Mouse (Mus musculus): Measurements from ENCODE around the gene Ttyh3. TPM values are rescaled to one million over a fixed set of nuclear protein-coding genes. Genes with fewer than 3 reads are reported as not detected.

The Ttyh3 gene
- polyA plus RNA-seq, 1 experiment, result 302 TPM

DNA sequence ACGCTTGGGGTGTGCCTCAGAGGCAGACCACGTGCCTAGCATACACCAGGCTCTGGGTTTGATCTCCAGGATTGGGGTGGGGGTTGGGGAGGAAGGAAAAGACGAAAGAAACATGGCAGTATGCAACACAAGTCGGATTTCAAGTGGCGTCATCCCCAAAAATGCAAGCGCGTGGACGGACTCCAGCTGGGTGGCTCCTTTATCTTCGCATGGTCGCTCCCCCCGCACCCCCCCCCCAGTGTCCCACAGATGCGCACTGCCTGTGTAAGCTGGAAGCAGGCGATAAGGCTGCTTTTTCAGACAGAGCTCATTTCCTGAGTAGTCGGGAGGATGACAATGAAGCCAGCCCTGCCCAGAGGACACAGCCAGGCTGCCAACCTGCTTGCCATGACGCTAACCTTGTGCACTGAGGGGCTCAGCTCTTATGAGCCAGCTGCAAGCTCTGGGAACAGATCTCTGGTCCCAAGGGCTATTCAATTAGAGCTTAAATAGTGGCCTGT lies 4.1 kb downstream of the Ttyh3 start:
- peak; percentile 78; the same call in 2 of the 3 replicates for TF ChIP-seq GATA1 (IDR thresholded peaks at IDR 0.05; ENCODE audit: borderline replicate concordance, low read length)
- TF ChIP-seq FLI1 (IDR thresholded peaks at IDR 0.05; ENCODE audit: low read length), result no peak
- no peaks in the 10 kb centered on the region for H3K27me3 ChIP-seq (replicated peaks)
- peaks cover 93% of the 10 kb centered on the region for H3K4me1 ChIP-seq
- no peaks in the 10 kb centered on the region for H3K9me3 ChIP-seq
- H3K4me3 ChIP-seq (replicated peaks), result peak overlapping the region; percentile 96
- peaks cover 61% of the 10 kb centered on the region for H3K36me3 ChIP-seq (replicated peaks; ENCODE audit: low read length)

DNA sequence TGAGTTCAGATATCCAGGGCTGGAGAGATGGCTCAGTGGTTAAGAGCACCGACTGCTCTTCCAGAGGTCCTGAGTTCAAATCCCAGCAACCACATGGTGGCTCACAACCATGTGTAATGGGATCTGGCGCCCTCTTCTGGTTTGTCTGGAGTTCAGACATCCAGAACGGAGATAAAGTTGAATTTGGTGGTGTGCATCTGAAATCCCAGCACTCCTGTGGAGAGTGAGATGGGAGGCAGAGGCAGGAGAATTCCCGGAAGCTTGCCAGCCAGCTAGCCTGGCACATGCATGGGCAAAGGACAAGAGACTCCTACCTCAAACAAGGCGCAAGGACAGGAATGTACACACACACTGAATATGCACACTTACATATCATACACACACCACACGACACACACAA lies 4.6 kb downstream of the Ttyh3 start:
- no peak for TF ChIP-seq GATA1 (IDR thresholded peaks at IDR 0.05; ENCODE audit: borderline replicate concordance, low read length)
- TF ChIP-seq FLI1 (IDR thresholded peaks at IDR 0.05; ENCODE audit: low read length), result no peak
- H3K4me3 ChIP-seq (replicated peaks), result peak overlapping the region; percentile 96

DNA sequence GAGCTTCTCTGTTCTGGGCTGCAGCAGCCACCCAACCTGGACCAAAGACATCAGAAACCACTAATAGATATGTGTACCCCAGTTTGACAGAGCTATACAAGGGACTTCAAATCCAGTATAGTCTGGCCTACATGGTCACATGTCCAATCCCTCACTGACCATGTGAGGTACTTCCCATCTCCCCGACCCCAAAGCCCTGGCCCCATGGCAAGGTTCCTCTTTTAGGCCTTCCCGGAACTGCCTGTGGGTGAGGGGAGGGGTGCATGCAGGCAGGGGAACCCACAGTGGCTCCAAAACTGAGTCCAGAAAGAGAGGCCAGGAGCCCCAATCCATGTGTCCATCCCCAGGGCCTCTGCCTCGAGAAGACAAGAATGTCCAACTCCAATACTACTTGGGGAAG lies 6.8 kb downstream of the Ttyh3 start:
- no peaks in the 10 kb centered on the region for H3K9me3 ChIP-seq
- H3K36me3 ChIP-seq (replicated peaks; ENCODE audit: low read length), result peaks cover 83% of the 10 kb centered on the region
- no peaks in the 10 kb centered on the region for H3K27me3 ChIP-seq (replicated peaks)
- peak overlapping the region; percentile 66 for H3K4me3 ChIP-seq (replicated peaks)
- no peak for TF ChIP-seq GATA1 (IDR thresholded peaks at IDR 0.05; ENCODE audit: borderline replicate concordance, low read length)
- TF ChIP-seq FLI1 (IDR thresholded peaks at IDR 0.05; ENCODE audit: low read length), result no peak
- H3K4me1 ChIP-seq, result peaks cover 97% of the 10 kb centered on the region

More for the DNA sequence above, 4.6 kb downstream of the Ttyh3 start:
- peaks cover 93% of the 10 kb centered on the region for H3K4me1 ChIP-seq
- no peaks in the 10 kb centered on the region for H3K9me3 ChIP-seq
- H3K27me3 ChIP-seq (replicated peaks), result no peaks in the 10 kb centered on the region
- H3K36me3 ChIP-seq (replicated peaks; ENCODE audit: low read length), result peaks cover 66% of the 10 kb centered on the region

DNA sequence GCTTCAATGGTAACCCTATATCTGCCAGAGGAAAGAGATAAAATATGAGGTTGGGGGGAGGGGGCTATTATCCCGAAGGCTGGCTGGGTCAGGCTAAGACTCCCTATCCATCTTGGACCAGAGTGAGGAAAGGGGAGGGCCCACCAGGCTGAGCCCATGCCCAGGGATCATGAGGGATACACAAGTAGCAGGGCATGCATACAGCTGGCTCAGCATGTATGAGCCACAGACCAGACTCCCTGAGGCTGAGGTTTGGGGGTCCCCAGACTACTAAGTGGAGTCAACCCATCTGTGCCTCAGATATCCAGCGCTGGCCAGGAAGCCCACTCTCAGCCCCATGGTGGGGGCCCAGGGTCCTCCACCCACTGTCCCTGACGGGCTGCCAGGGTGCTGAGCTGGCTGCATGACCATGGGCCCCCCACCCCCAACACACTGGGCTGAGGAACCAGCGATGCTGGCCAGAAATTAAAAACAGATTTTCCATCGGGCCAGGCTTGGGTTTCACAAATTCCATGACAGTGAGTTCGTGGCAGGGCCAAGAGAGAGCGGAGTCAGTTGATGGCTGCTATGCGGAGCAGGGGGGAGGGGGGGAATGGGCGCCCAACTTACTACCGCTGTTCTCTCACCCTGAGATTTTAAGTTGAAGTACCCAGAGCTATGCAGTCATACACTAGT lies 7.4 kb downstream of the Ttyh3 start:
- Histone ChIP-seq H3K27me3 (replicated peaks) (no peaks in the 10 kb centered on the region), H3K4me1 (peaks cover 96% of the 10 kb centered on the region), H3K4me3 (replicated peaks) (peak overlapping the region; percentile 76), H3K9me3 (no peaks in the 10 kb centered on the region), H3K36me3 (replicated peaks; ENCODE audit: low read length) (peaks cover 83% of the 10 kb centered on the region)
- no peak for TF ChIP-seq GATA1 (IDR thresholded peaks at IDR 0.05; ENCODE audit: borderline replicate concordance, low read length)
- no peak for TF ChIP-seq FLI1 (IDR thresholded peaks at IDR 0.05; ENCODE audit: low read length)

DNA sequence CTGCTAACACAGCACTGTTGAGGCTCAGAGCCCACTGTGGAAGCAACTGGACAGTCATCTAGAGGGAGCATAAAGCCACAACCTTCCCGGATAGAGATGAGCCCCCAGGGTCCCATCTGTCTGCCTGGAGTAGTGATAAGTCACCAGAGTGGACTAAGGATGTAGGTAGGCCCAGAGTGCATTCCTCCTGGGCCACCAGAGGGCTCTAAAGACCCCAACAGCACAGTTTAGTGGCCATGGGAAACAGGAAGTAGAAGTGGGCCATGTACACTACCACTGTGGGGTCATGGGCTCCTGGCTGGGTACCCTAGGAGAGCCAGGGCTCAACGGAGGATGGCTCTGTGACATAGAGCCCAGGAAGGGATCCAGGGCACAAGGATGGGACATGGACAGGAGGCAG lies 8.0 kb downstream of the Ttyh3 start:
- TF ChIP-seq GATA1 (IDR thresholded peaks at IDR 0.05; ENCODE audit: borderline replicate concordance, low read length) (no peak), FLI1 (IDR thresholded peaks at IDR 0.05; ENCODE audit: low read length) (no peak)
- peaks cover 91% of the 10 kb centered on the region for H3K4me1 ChIP-seq
- H3K27me3 ChIP-seq (replicated peaks), result no peaks in the 10 kb centered on the region
- H3K36me3 ChIP-seq (replicated peaks; ENCODE audit: low read length), result peaks cover 83% of the 10 kb centered on the region
- H3K9me3 ChIP-seq, result no peaks in the 10 kb centered on the region
- peak overlapping the region; percentile 1 for H3K4me3 ChIP-seq (replicated peaks)

DNA sequence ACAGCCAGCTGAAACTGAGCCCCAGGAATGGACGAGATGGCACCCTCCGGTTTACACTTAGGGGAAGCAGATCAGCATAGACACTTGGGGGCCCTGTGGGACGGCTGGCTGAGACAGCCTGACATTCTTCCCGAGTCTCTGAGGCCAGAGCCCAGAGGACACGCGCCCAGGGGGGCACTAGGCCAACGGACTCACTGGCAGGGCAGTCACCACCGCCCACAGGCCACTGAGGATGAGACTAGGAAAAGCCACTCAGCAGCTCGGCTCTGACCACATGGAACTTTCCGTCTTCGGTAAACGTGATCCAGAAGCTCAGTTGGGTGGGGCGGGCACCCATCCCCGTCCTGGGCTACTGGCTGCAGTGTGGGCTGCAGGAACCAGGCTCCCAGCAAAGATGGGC lies 9.0 kb downstream of the Ttyh3 start:
- H3K36me3 ChIP-seq (replicated peaks; ENCODE audit: low read length), result peaks cover 86% of the 10 kb centered on the region
- H3K4me3 ChIP-seq (replicated peaks), result no peak overlapping the region
- no peaks in the 10 kb centered on the region for H3K9me3 ChIP-seq
- TF ChIP-seq FLI1 (IDR thresholded peaks at IDR 0.05; ENCODE audit: low read length), result no peak
- TF ChIP-seq GATA1 (IDR thresholded peaks at IDR 0.05; ENCODE audit: borderline replicate concordance, low read length), result no peak
- no peaks in the 10 kb centered on the region for H3K27me3 ChIP-seq (replicated peaks)
- H3K4me1 ChIP-seq, result peaks cover 90% of the 10 kb centered on the region

DNA sequence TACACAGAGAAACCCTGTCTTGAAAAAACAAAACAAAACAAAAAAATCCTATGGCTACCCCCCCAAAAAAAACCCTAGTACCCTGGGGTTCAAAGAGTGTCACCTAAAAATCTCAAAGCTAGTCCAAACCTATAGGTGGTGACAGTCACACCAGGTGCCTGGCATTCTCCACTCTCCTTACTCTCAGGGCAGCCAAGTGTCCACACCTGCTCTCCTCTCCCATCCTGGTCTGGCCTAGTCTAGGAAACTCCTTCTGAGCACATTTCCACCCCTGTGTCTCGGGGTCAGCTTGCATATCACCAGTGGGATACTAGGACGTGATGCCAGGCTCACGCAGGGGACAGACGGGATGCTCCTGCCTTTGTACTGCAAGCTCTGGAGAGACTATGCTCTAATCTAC lies 9.5 kb downstream of the Ttyh3 start:
- Histone ChIP-seq H3K4me1 (peaks cover 90% of the 10 kb centered on the region), H3K4me3 (replicated peaks) (no peak overlapping the region), H3K9me3 (no peaks in the 10 kb centered on the region), H3K36me3 (replicated peaks; ENCODE audit: low read length) (peaks cover 91% of the 10 kb centered on the region), H3K27me3 (replicated peaks) (no peaks in the 10 kb centered on the region)
- TF ChIP-seq GATA1 (IDR thresholded peaks at IDR 0.05; ENCODE audit: borderline replicate concordance, low read length), result no peak
- no peak for TF ChIP-seq FLI1 (IDR thresholded peaks at IDR 0.05; ENCODE audit: low read length)

DNA sequence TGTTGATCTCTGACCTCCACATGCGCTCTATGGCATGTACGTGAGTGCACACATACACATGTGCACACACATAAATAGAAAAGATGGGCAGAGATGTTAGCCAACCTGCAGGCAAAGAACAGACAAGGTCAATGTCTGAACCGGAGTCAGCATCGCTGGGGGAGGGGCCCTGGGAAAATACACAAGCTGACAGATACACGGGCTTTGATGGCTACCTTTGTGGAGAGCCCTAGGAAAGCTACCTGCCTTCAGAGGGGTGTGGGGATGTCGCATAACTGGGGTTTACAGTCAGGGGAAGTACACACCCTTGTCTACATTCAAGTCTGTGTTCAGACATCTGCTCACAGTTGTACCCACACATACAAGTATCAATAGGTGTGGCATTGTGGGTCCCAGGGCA lies 10.3 kb downstream of the Ttyh3 start:
- no peak for TF ChIP-seq FLI1 (IDR thresholded peaks at IDR 0.05; ENCODE audit: low read length)
- no peak for TF ChIP-seq GATA1 (IDR thresholded peaks at IDR 0.05; ENCODE audit: borderline replicate concordance, low read length)
- peaks cover 91% of the 10 kb centered on the region for H3K36me3 ChIP-seq (replicated peaks; ENCODE audit: low read length)
- no peaks in the 10 kb centered on the region for H3K9me3 ChIP-seq
- H3K4me3 ChIP-seq (replicated peaks), result no peak overlapping the region
- peaks cover 89% of the 10 kb centered on the region for H3K4me1 ChIP-seq
- H3K27me3 ChIP-seq (replicated peaks), result no peaks in the 10 kb centered on the region

DNA sequence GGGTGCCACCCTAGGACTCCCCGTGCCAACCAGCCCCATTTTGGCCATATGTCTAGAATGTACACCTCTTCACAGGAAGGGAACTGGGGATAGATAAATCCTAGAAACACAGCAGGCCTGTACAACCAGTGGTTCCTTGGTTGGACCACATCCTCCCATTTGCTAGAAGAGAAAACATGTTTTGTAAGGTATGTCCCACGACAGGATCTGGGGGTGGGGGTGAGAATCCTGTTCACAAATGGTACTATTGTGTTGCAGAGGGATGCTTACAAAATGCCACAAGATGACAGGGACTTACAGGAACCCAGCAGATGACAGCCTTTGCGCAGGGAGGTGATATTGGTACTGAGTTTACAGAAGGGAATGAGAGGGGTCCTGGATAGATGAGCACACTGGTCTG lies 10.8 kb downstream of the Ttyh3 start:
- Histone ChIP-seq H3K4me3 (replicated peaks) (no peak overlapping the region), H3K9me3 (no peaks in the 10 kb centered on the region), H3K4me1 (peaks cover 89% of the 10 kb centered on the region), H3K36me3 (replicated peaks; ENCODE audit: low read length) (peaks cover 91% of the 10 kb centered on the region), H3K27me3 (replicated peaks) (no peaks in the 10 kb centered on the region)
- TF ChIP-seq FLI1 (IDR thresholded peaks at IDR 0.05; ENCODE audit: low read length), result no peak
- no peak for TF ChIP-seq GATA1 (IDR thresholded peaks at IDR 0.05; ENCODE audit: borderline replicate concordance, low read length)

DNA sequence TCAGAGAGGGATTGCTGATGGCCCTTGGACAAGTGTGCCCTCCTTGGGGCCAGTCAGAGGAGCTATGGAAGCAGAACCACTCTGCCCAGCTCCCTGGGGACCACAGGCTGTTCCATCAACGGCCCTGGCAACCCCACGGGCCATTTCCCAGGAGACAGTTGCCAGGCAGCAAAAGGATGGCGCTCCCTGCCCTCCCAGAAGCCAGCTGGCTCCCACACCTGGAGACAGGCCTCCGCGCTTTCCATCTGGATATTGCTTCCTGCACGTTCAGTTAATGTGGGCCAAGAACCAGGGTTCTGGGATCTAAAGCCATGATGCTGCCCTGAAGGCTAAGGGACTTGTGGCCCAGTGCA lies 11.8 kb downstream of the Ttyh3 start:
- Histone ChIP-seq H3K9me3 (no peaks in the 10 kb centered on the region), H3K4me1 (peaks cover 83% of the 10 kb centered on the region), H3K36me3 (replicated peaks; ENCODE audit: low read length) (peaks cover 95% of the 10 kb centered on the region), H3K27me3 (replicated peaks) (no peaks in the 10 kb centered on the region), H3K4me3 (replicated peaks) (no peak overlapping the region)
- no peak for TF ChIP-seq GATA1 (IDR thresholded peaks at IDR 0.05; ENCODE audit: borderline replicate concordance, low read length)
- no peak for TF ChIP-seq FLI1 (IDR thresholded peaks at IDR 0.05; ENCODE audit: low read length)
